Mouse (Mus musculus): ENCODE measurements around the gene Pnliprp2. TPM values are rescaled to one million over a fixed set of nuclear protein-coding genes. Genes with fewer than 3 reads are reported as not detected.

Pnliprp2 gene
- polyA plus RNA-seq (2014; fragmentation: Nextera tagmentation; extraction: Ambion mirVana), result 0.26 TPM in 1 of 2 replicates, not detected in the other

DNA sequence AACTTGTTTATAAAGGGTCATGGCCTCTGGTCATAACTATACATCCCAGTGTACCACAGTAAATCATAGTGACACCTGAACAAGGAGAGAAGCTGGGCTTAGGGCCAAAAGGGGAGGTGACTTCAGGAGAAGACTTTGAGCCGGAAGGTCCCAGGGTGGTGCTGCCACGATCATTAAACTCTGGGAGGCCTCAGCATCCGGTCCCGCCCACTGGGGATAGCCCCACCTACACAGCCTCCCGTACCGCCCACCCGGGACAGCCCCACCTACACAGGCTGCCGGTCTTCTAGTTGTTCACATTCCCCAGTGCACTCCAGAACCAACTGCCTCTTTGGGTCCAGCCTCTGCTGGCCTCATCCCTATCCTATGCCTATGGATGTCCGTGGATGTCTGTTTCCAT is at the start of gene Pnliprp2:
Gene Pnliprp2, plus strand, starts transcription at position 297 of the 400 bp plus-strand sequence.
- H3K27ac ChIP-seq (ENCODE audit: low read depth, low read length), result no peak within 1 kb of the TSS
- no peak for DNase-seq (ENCODE audit: low spot score)
- H3K27me3 ChIP-seq (ENCODE audit: control insufficient read depth, insufficient read depth, low read length), result no peaks in the 10 kb centered on the region
- no peaks in the 10 kb centered on the region for H3K4me1 ChIP-seq (ENCODE audit: control insufficient read depth, insufficient read depth, low read length)
- no peak; the same call in 1 of the 2 replicates for ATAC-seq (ENCODE audit: insufficient read depth, low FRiP score, low TSS enrichment)
- H3K4me2 ChIP-seq (ENCODE audit: low read depth), result no peak within 1 kb of the TSS
- WGBS, result 49% methylated on average over 9 of the region's 9 CpGs
- no peak within 1 kb of the TSS for H3K4me3 ChIP-seq (ENCODE audit: low read depth, low read length)
- no peaks in the 10 kb centered on the region for H3K36me3 ChIP-seq (ENCODE audit: control insufficient read depth, insufficient read depth, low read length)
- no peaks in the 10 kb centered on the region for H3K9me3 ChIP-seq (ENCODE audit: control insufficient read depth, low read length)
- H3K9ac ChIP-seq (ENCODE audit: low read length), result no peak within 1 kb of the TSS

GRCm38 (mm10) chr19:58717925-58718324 is 41.6 kb upstream of the Pnliprp2 start:
- Histone ChIP-seq H3K9ac (ENCODE audit: low read length) (no peak overlapping the region), H3K27me3 (ENCODE audit: control insufficient read depth, insufficient read depth, low read length) (no peaks in the 10 kb centered on the region), H3K4me2 (ENCODE audit: low read depth) (no peak overlapping the region), H3K9me3 (ENCODE audit: control insufficient read depth, low read length) (no peaks in the 10 kb centered on the region), H3K4me1 (ENCODE audit: control insufficient read depth, insufficient read depth, low read length) (no peaks in the 10 kb centered on the region), H3K27ac (ENCODE audit: low read depth, low read length) (no peak overlapping the region), H3K4me3 (ENCODE audit: low read depth, low read length) (no peak overlapping the region), H3K36me3 (ENCODE audit: control insufficient read depth, insufficient read depth, low read length) (no peaks in the 10 kb centered on the region)
- DNase-seq (ENCODE audit: low spot score) (no peak), ATAC-seq (ENCODE audit: insufficient read depth, low FRiP score, low TSS enrichment) (no peak)
- WGBS, result 69% methylated on average over 4 of the region's 4 CpGs

DNA sequence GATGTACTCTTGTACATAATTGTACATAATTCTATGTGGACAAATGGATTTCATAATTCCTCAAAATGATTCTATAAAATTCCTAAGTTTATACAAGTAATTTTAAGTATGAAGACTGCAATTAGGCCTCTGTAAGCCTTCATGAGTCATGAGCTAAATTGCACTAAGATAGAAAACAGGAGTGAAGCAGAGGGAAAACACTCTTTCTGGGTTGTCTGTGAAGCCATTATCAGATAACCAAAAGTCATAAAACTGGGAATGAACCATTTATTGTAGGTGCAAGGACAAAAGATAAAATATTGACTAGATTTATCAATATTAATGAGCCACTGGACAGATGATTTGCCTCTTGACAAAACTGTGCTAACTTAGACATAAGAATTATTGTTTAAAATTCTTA is 39.1 kb upstream of the Pnliprp2 start:
- Histone ChIP-seq H3K4me3 (ENCODE audit: low read depth, low read length) (no peak overlapping the region), H3K4me1 (ENCODE audit: control insufficient read depth, insufficient read depth, low read length) (no peaks in the 10 kb centered on the region), H3K36me3 (ENCODE audit: control insufficient read depth, insufficient read depth, low read length) (no peaks in the 10 kb centered on the region), H3K27me3 (ENCODE audit: control insufficient read depth, insufficient read depth, low read length) (no peaks in the 10 kb centered on the region), H3K9ac (ENCODE audit: low read length) (no peak overlapping the region), H3K27ac (ENCODE audit: low read depth, low read length) (no peak overlapping the region), H3K4me2 (ENCODE audit: low read depth) (no peak overlapping the region), H3K9me3 (ENCODE audit: control insufficient read depth, low read length) (no peaks in the 10 kb centered on the region)
- no peak for ATAC-seq (ENCODE audit: insufficient read depth, low FRiP score, low TSS enrichment)
- no peak for DNase-seq (ENCODE audit: low spot score)

- no peaks in the 10 kb centered on the region for H3K27me3 ChIP-seq (ENCODE audit: control insufficient read depth, insufficient read depth, low read length)
- no peak overlapping the region for H3K4me3 ChIP-seq (ENCODE audit: low read depth, low read length)
- H3K9ac ChIP-seq (ENCODE audit: low read length), result no peak overlapping the region
- H3K9me3 ChIP-seq (ENCODE audit: control insufficient read depth, low read length), result no peaks in the 10 kb centered on the region
- 88% methylated on average over 5 of the region's 5 CpGs for WGBS
- no peak overlapping the region for H3K4me2 ChIP-seq (ENCODE audit: low read depth)
- ATAC-seq (ENCODE audit: insufficient read depth, low FRiP score, low TSS enrichment) (no peak), DNase-seq (ENCODE audit: low spot score) (no peak)
- no peaks in the 10 kb centered on the region for H3K4me1 ChIP-seq (ENCODE audit: control insufficient read depth, insufficient read depth, low read length)
- H3K27ac ChIP-seq (ENCODE audit: low read depth, low read length), result no peak overlapping the region
- no peaks in the 10 kb centered on the region for H3K36me3 ChIP-seq (ENCODE audit: control insufficient read depth, insufficient read depth, low read length)
Observed at GRCm38 (mm10) chr19:58726551-58726950, 33.0 kb upstream of the Pnliprp2 start.

DNA sequence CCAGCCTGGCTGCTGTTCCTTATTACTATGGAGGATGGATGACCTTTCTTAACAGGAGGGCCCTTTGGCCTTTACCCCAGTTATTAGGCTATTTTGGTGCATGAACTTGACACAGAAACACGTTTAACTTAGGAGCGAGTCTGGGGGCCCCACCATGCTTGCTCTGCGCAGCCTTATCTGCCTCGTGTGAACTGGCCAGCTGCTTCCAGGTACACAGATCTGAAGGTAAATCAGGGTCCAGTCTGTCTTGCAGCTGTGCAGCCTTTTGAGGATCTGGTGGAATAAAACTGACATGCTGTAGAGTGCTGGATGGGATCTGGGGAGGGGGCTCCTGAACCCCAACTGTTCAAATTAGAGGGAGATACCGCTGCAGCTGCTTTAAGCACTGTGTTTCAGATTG is 31.8 kb upstream of the Pnliprp2 start:
- no peak overlapping the region for H3K9ac ChIP-seq (ENCODE audit: low read length)
- no peaks in the 10 kb centered on the region for H3K36me3 ChIP-seq (ENCODE audit: control insufficient read depth, insufficient read depth, low read length)
- H3K9me3 ChIP-seq (ENCODE audit: control insufficient read depth, low read length), result no peaks in the 10 kb centered on the region
- H3K27me3 ChIP-seq (ENCODE audit: control insufficient read depth, insufficient read depth, low read length), result no peaks in the 10 kb centered on the region
- WGBS, result 81% methylated on average over 5 of the region's 5 CpGs
- DNase-seq (ENCODE audit: low spot score) (no peak), ATAC-seq (ENCODE audit: insufficient read depth, low FRiP score, low TSS enrichment) (no peak)
- no peaks in the 10 kb centered on the region for H3K4me1 ChIP-seq (ENCODE audit: control insufficient read depth, insufficient read depth, low read length)
- H3K4me2 ChIP-seq (ENCODE audit: low read depth), result no peak overlapping the region
- H3K27ac ChIP-seq (ENCODE audit: low read depth, low read length), result no peak overlapping the region
- H3K4me3 ChIP-seq (ENCODE audit: low read depth, low read length), result no peak overlapping the region

GRCm38 (mm10) chr19:58728445-58729031 is 31.0 kb upstream of the Pnliprp2 start, which contains the start of gene Pnliprp1:
Gene Pnliprp1, plus strand, starts transcription at chr19:58728887.
- no peak for DNase-seq (ENCODE audit: low spot score)
- 59% methylated on average over 5 of the region's 5 CpGs for WGBS
- H3K9me3 ChIP-seq (ENCODE audit: control insufficient read depth, low read length), result no peaks in the 10 kb centered on the region
- H3K27me3 ChIP-seq (ENCODE audit: control insufficient read depth, insufficient read depth, low read length), result no peaks in the 10 kb centered on the region
- no peak for ATAC-seq (ENCODE audit: insufficient read depth, low FRiP score, low TSS enrichment)
- no peaks in the 10 kb centered on the region for H3K36me3 ChIP-seq (ENCODE audit: control insufficient read depth, insufficient read depth, low read length)
- H3K4me2 ChIP-seq (ENCODE audit: low read depth), result no peak within 1 kb of the TSS
- no peak within 1 kb of the TSS for H3K27ac ChIP-seq (ENCODE audit: low read depth, low read length)
- H3K4me1 ChIP-seq (ENCODE audit: control insufficient read depth, insufficient read depth, low read length), result no peaks in the 10 kb centered on the region
- no peak within 1 kb of the TSS for H3K9ac ChIP-seq (ENCODE audit: low read length)
- H3K4me3 ChIP-seq (ENCODE audit: low read depth, low read length), result no peak within 1 kb of the TSS

- WGBS, result 84% methylated on average over 6 of the region's 6 CpGs
- DNase-seq (ENCODE audit: low spot score) (no peak), ATAC-seq (ENCODE audit: insufficient read depth, low FRiP score, low TSS enrichment) (no peak)
- Histone ChIP-seq H3K27me3 (ENCODE audit: control insufficient read depth, insufficient read depth, low read length) (no peaks in the 10 kb centered on the region), H3K4me1 (ENCODE audit: control insufficient read depth, insufficient read depth, low read length) (no peaks in the 10 kb centered on the region), H3K27ac (ENCODE audit: low read depth, low read length) (no peak overlapping the region), H3K4me3 (ENCODE audit: low read depth, low read length) (no peak overlapping the region), H3K36me3 (ENCODE audit: control insufficient read depth, insufficient read depth, low read length) (no peaks in the 10 kb centered on the region), H3K9me3 (ENCODE audit: control insufficient read depth, low read length) (no peaks in the 10 kb centered on the region), H3K9ac (ENCODE audit: low read length) (no peak overlapping the region), H3K4me2 (ENCODE audit: low read depth) (no peak overlapping the region)
Observed at GRCm38 (mm10) chr19:58733216-58733615, 26.3 kb upstream of the Pnliprp2 start.

DNA sequence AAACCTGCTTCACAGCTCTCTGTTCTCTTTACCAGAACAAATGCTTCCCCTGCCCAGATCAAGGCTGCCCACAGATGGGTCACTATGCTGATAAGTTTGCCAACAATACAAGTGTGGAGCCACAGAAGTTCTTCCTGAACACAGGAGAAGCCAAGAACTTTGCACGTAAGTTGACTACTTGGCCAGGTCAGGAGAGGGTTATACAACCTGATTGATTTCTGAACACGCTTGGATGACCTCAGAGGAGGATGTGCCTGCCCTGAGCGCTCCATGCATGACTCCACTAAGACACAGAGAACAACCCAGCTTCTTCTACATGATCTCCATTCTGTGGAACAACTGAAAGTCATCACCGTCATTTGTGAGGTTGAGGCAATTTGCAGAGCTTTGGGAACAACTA is 21.4 kb upstream of the Pnliprp2 start:
- Histone ChIP-seq H3K9ac (ENCODE audit: low read length) (no peak overlapping the region), H3K27me3 (ENCODE audit: control insufficient read depth, insufficient read depth, low read length) (no peaks in the 10 kb centered on the region), H3K36me3 (ENCODE audit: control insufficient read depth, insufficient read depth, low read length) (no peaks in the 10 kb centered on the region), H3K27ac (ENCODE audit: low read depth, low read length) (no peak overlapping the region), H3K4me3 (ENCODE audit: low read depth, low read length) (no peak overlapping the region), H3K4me2 (ENCODE audit: low read depth) (no peak overlapping the region), H3K4me1 (ENCODE audit: control insufficient read depth, insufficient read depth, low read length) (no peaks in the 10 kb centered on the region), H3K9me3 (ENCODE audit: control insufficient read depth, low read length) (no peaks in the 10 kb centered on the region)
- DNase-seq (ENCODE audit: low spot score) (no peak), ATAC-seq (ENCODE audit: insufficient read depth, low FRiP score, low TSS enrichment) (no peak)
- 83% methylated on average over 4 of the region's 4 CpGs for WGBS

- Histone ChIP-seq H3K9ac (ENCODE audit: low read length) (no peak overlapping the region), H3K27ac (ENCODE audit: low read depth, low read length) (no peak overlapping the region), H3K9me3 (ENCODE audit: control insufficient read depth, low read length) (no peaks in the 10 kb centered on the region), H3K4me2 (ENCODE audit: low read depth) (no peak overlapping the region), H3K4me1 (ENCODE audit: control insufficient read depth, insufficient read depth, low read length) (no peaks in the 10 kb centered on the region), H3K4me3 (ENCODE audit: low read depth, low read length) (no peak overlapping the region), H3K36me3 (ENCODE audit: control insufficient read depth, insufficient read depth, low read length) (no peaks in the 10 kb centered on the region), H3K27me3 (ENCODE audit: control insufficient read depth, insufficient read depth, low read length) (no peaks in the 10 kb centered on the region)
- DNase-seq (ENCODE audit: low spot score), result no peak
- ATAC-seq (ENCODE audit: insufficient read depth, low FRiP score, low TSS enrichment), result no peak
- WGBS, result 81% methylated on average over 6 of the region's 6 CpGs
Observed at GRCm38 (mm10) chr19:58741036-58741435, 18.5 kb upstream of the Pnliprp2 start.
